Mouse (Mus musculus): ENCODE results near the gene Aff4.

DNA sequence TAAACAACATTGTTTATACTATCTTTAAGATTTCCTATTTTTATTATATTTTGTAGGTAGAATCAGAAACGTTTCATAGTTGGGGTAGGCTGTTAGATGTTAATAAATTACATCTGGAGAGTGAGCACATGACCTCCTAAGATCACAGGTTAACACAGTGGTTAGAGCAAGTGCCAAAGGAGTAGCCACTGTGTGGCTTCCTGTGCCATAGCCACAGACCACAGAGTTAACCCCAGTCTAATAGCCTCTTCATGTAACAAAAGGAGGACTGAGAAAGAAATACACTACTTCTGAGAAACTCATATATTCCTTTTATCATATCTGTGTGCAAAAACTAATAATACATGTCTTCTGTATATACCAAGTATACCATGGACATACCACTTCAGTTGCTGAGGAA lies 43.2 kb downstream of the Aff4 start:
- TF ChIP-seq MYOG (IDR thresholded peaks at IDR 0.05; ENCODE audit: control insufficient read depth, extremely low read depth, insufficient read length) = no peak
- TF ChIP-seq CTCF (IDR thresholded peaks at IDR 0.05; ENCODE audit: control insufficient read depth, insufficient read depth, insufficient read length) = no peak
- no peak for TF ChIP-seq USF1 (IDR thresholded peaks at IDR 0.05; ENCODE audit: low read depth)

Data from C2C12 (cell line).